Mouse (Mus musculus) kidney, embryonic 15.5 days (tissue): ENCODE results near the gene Syce1. TPM values are rescaled to one million over a fixed set of nuclear protein-coding genes. Genes with fewer than 3 reads are reported as not detected.

Experiments used
- ATAC-seq: fragments of 200-750 bp; cut with Nextera tagmentation; replicated peaks from 2 replicates; pipeline ENCODE4 v1.8.0; 2017; ENCODE audit warnings: moderate TSS enrichment; ENCODE audit not compliant: low FRiP score
- H3K27ac ChIP-seq: fragments of 300-500 bp; sonication (generic); 2 replicates; pipeline ENCODE4 v1.5.1; 2015; ENCODE audit warnings: mild to moderate bottlenecking, inconsistent platforms
- H3K27me3 ChIP-seq: fragments of 300-500 bp; sonication (generic); 2 replicates; pipeline ENCODE4 v1.6.1; 2015; ENCODE audit warnings: inconsistent platforms
- H3K36me3 ChIP-seq: fragments of 300-500 bp; sonication (generic); 2 replicates; pipeline ENCODE4 v1.6.1; 2015; ENCODE audit warnings: inconsistent platforms
- H3K4me1 ChIP-seq: fragments of 300-500 bp; sonication (generic); 2 replicates; pipeline ENCODE4 v1.6.1; 2015; ENCODE audit warnings: inconsistent platforms
- H3K4me2 ChIP-seq: fragments of 300-500 bp; sonication (generic); 2 replicates; pipeline ENCODE4 v1.6.1; 2015; ENCODE audit warnings: moderate library complexity, mild to moderate bottlenecking, inconsistent platforms
- H3K4me3 ChIP-seq: fragments of 300-500 bp; sonication (generic); replicated peaks from 2 replicates; pipeline ENCODE4 v1.5.1; 2015; ENCODE audit warnings: mild to moderate bottlenecking, inconsistent platforms
- H3K9ac ChIP-seq: fragments of 300-500 bp; sonication (generic); 2 replicates; pipeline ENCODE4 v1.6.1; 2015; ENCODE audit warnings: mild to moderate bottlenecking, inconsistent platforms
- H3K9me3 ChIP-seq: fragments of 300-500 bp; sonication (generic); replicated peaks from 2 replicates; pipeline ENCODE4 v1.6.1; 2016; ENCODE audit warnings: inconsistent platforms
- WGBS: fragments of 180-500 bp; shearing (Covaris S2); methylation state at CpG from one replicate; pipeline ENCODE4 v1.1.7; 2015; ENCODE audit warnings: mixed read lengths; 5-methylcytosine and 5-hydroxymethylcytosine counted together
- polyA plus RNA-seq: library from polyadenylated mRNA; unstranded; fragments of >200 nt; fragmentation: Nextera tagmentation; extraction: Ambion mirVana; gene quantifications from 2 replicates; pipeline ENCODE4 v1.2.1, GENCODE M21; 2015

Gene Syce1
- polyA plus RNA-seq, 1 experiment from 2014 or later = 0.10 TPM

DNA sequence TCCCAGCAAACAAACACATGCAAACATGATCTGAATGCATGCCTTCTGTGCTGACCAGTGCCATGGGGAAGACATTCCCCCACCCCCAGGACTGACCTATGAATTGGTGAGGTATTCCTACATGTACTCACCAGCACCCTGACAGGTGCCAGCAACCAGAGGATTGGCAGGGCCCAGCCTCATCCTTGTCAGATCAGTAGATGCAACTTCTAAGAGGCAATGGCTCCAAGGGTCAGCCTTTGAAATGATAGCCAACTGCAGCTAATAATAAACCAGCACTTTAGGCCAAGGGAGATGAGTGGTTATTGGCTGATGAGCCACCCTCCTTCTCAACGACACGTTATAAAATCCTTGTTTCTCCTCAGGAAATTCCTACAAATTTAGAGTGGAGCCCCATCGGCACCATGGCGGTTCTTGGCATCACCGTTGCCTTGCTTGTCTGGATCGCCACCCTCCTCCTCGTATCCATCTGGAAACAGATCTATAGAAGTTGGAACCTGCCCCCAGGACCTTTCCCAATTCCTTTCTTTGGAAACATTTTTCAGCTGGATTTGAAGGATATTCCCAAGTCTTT, 24.1 kb downstream of the Syce1 start, which contains the start of gene Cyp2e1:
Gene Cyp2e1 (plus strand): TSS at position 293 of the 574 bp plus-strand sequence.
- no peak for ATAC-seq
- H3K27ac ChIP-seq = no peak within 1 kb of the TSS
- no peak within 1 kb of the TSS for H3K4me2 ChIP-seq
- no peaks in the 10 kb centered on the region for H3K27me3 ChIP-seq
- no peaks in the 10 kb centered on the region for H3K4me1 ChIP-seq
- H3K9ac ChIP-seq = no peak within 1 kb of the TSS
- 79% methylated on average over 7 of the region's 7 CpGs for WGBS
- H3K9me3 ChIP-seq = no peaks in the 10 kb centered on the region
- no peaks in the 10 kb centered on the region for H3K36me3 ChIP-seq
- no peak within 1 kb of the TSS for H3K4me3 ChIP-seq

DNA sequence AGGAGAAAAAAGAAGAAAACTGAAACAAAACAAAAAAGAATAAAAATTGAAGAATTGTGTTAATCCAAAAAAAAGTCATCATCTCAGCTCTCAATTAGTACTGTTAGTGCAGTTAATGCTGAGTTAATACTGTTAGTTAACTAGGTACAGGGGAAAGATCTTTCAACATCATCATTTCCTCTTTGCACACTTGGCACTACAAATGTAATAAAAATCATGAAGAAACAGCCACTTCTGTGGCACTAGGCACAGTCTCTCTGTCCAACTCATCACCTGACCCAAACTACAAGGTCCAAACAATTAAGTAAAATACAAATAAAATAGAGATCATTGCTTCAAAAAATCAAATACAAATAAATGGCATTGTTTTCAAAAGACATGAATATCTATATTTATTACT, 27.0 kb downstream of the Syce1 start:
- Histone ChIP-seq H3K27me3 (no peaks in the 10 kb centered on the region), H3K9ac (no peak overlapping the region), H3K36me3 (no peaks in the 10 kb centered on the region), H3K4me2 (no peak overlapping the region), H3K4me1 (no peaks in the 10 kb centered on the region), H3K27ac (no peak overlapping the region), H3K4me3 (no peak overlapping the region), H3K9me3 (no peaks in the 10 kb centered on the region)
- ATAC-seq = no peak

- Histone ChIP-seq H3K27ac (no peak overlapping the region), H3K4me1 (no peaks in the 10 kb centered on the region), H3K27me3 (no peaks in the 10 kb centered on the region), H3K36me3 (no peaks in the 10 kb centered on the region), H3K9ac (no peak overlapping the region), H3K4me3 (no peak overlapping the region), H3K9me3 (no peaks in the 10 kb centered on the region), H3K4me2 (no peak overlapping the region)
- 57% methylated on average over 4 of the region's 4 CpGs for WGBS
- ATAC-seq = no peak
Observed at GRCm38 (mm10) chr7:140756151-140756854, 31.3 kb downstream of the Syce1 start.

DNA sequence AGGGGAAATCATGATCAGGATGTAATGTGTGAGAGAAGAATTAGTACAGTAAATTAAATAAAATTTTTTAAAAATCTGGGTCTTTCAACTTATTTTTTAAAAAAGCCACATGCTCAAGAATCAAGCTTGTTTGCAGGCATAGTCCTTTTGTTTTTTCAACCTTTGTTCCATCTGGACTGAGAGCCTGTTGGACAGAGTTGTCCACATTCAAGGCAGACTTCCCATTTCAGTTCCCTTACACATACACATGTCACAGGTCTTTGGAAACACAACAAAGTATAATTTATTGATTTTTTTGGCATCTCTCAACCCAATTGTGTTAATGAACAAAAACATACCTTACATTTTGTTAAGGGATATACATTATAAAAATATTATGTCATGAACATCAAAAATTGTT, 33.1 kb downstream of the Syce1 start:
- no peaks in the 10 kb centered on the region for H3K4me1 ChIP-seq
- H3K27me3 ChIP-seq = no peaks in the 10 kb centered on the region
- H3K27ac ChIP-seq = no peak overlapping the region
- no peak for ATAC-seq
- no peaks in the 10 kb centered on the region for H3K9me3 ChIP-seq
- H3K9ac ChIP-seq = no peak overlapping the region
- no peaks in the 10 kb centered on the region for H3K36me3 ChIP-seq
- H3K4me2 ChIP-seq = no peak overlapping the region
- H3K4me3 ChIP-seq = no peak overlapping the region

GRCm38 (mm10) chr7:140748827-140749160, 38.9 kb downstream of the Syce1 start:
- 81% methylated on average over 3 of the region's 3 CpGs for WGBS
- no peak overlapping the region for H3K9ac ChIP-seq
- ATAC-seq = no peak

GRCm38 (mm10) chr7:140748116-140748826, 39.4 kb downstream of the Syce1 start:
- Histone ChIP-seq H3K4me1 (no peaks in the 10 kb centered on the region), H3K9ac (no peak overlapping the region), H3K27me3 (no peaks in the 10 kb centered on the region), H3K27ac (no peak overlapping the region), H3K4me2 (no peak overlapping the region), H3K9me3 (no peaks in the 10 kb centered on the region), H3K36me3 (no peaks in the 10 kb centered on the region), H3K4me3 (no peak overlapping the region)
- 77% methylated on average over 6 of the region's 6 CpGs for WGBS
- ATAC-seq = no peak

More at GRCm38 (mm10) chr7:140748827-140749160, 38.9 kb downstream of the Syce1 start:
- no peak overlapping the region for H3K27ac ChIP-seq
- no peaks in the 10 kb centered on the region for H3K9me3 ChIP-seq
- no peak overlapping the region for H3K4me2 ChIP-seq
- H3K4me1 ChIP-seq = no peaks in the 10 kb centered on the region
- no peaks in the 10 kb centered on the region for H3K36me3 ChIP-seq
- no peaks in the 10 kb centered on the region for H3K27me3 ChIP-seq
- no peak overlapping the region for H3K4me3 ChIP-seq

- Histone ChIP-seq H3K36me3 (no peaks in the 10 kb centered on the region), H3K9ac (no peak overlapping the region), H3K27ac (no peak overlapping the region), H3K4me2 (no peak overlapping the region), H3K27me3 (no peaks in the 10 kb centered on the region), H3K9me3 (no peaks in the 10 kb centered on the region), H3K4me1 (no peaks in the 10 kb centered on the region), H3K4me3 (no peak overlapping the region)
- WGBS = 85% methylated on average over 3 of the region's 3 CpGs
- ATAC-seq = no peak
Observed at GRCm38 (mm10) chr7:140747402-140747801, 40.2 kb downstream of the Syce1 start.

DNA sequence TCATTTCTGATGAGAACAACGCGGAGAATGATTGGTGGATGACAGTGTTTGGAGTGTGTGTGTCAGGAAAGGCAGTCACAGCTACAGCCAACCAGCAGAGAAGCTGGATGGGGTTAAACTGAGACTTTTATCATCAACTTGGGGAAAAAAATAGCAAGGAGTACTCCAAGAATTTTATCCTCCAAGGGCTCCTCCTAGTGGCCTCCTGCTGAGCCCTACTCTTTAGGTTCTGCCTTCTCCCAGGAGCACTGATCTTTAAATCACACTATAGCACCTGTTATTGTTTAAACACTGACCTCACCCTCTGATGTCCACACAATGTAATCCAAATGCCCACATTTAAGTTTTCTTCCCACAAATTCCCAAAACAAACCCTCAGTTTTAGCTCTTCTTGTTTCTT, 54.5 kb downstream of the Syce1 start:
- 71% methylated on average over 2 of the region's 2 CpGs for WGBS
- Histone ChIP-seq H3K4me3 (no peak overlapping the region), H3K9ac (no peak overlapping the region), H3K27me3 (no peaks in the 10 kb centered on the region), H3K4me2 (no peak overlapping the region), H3K27ac (no peak overlapping the region), H3K4me1 (no peaks in the 10 kb centered on the region), H3K9me3 (no peaks in the 10 kb centered on the region), H3K36me3 (no peaks in the 10 kb centered on the region)
- ATAC-seq = no peak

Other genes with a start within 250 kb of the Syce1 start
- gene Olfr538, start 220.0 kb downstream of the Syce1 start, polyA plus RNA-seq = not detected in 2 replicates
- gene Olfr46, start 186.6 kb downstream of the Syce1 start, polyA plus RNA-seq = not detected in 2 replicates
- not detected in 2 replicates for gene Olfr61, start 158.9 kb downstream of the Syce1 start, polyA plus RNA-seq
- not detected in 2 replicates for gene Olfr53, start 141.4 kb downstream of the Syce1 start, polyA plus RNA-seq
- gene Olfr539, start 127.9 kb downstream of the Syce1 start, polyA plus RNA-seq = not detected in 2 replicates
- gene Olfr45, start 105.9 kb downstream of the Syce1 start, polyA plus RNA-seq = not detected in 2 replicates
- not detected in 2 replicates for gene Olfr541, start 90.6 kb downstream of the Syce1 start, polyA plus RNA-seq
- 0.42 and 0.49 TPM in 2 replicates for gene Cyp2e1, start 24.1 kb downstream of the Syce1 start, polyA plus RNA-seq
- gene Zfp941, start 34.3 kb upstream of the Syce1 start, polyA plus RNA-seq = 1.7 and 1.8 TPM in 2 replicates
- 0.62 and 0.82 TPM in 2 replicates for gene Urah, start 47.2 kb upstream of the Syce1 start, polyA plus RNA-seq
- not detected in 2 replicates for gene Scgb1c1, start 57.7 kb upstream of the Syce1 start, polyA plus RNA-seq
- gene Odf3, start 60.0 kb upstream of the Syce1 start, polyA plus RNA-seq = 0.12 TPM in 1 of 2 replicates, not detected in the other
- not detected in 2 replicates for gene Gm45785, start 68.5 kb upstream of the Syce1 start, polyA plus RNA-seq
- 54.8 and 59.7 TPM in 2 replicates for gene Ric8a, start 69.1 kb upstream of the Syce1 start, polyA plus RNA-seq
- gene Bet1l, start 69.7 kb upstream of the Syce1 start, polyA plus RNA-seq = 35.9 and 37.2 TPM in 2 replicates
- 241 and 246 TPM in 2 replicates for gene Psmd13, start 94.1 kb upstream of the Syce1 start, polyA plus RNA-seq
- 32.5 and 36.3 TPM in 2 replicates for gene Sirt3, start 94.5 kb upstream of the Syce1 start, polyA plus RNA-seq
- 3.9 and 4.8 TPM in 2 replicates for gene Cox8b, start 112.6 kb upstream of the Syce1 start, polyA plus RNA-seq
- gene Nlrp6, start 133.1 kb upstream of the Syce1 start, polyA plus RNA-seq = 1.1 and 1.2 TPM in 2 replicates
- 19.5 and 23.5 TPM in 2 replicates for gene Pgghg, start 153.5 kb upstream of the Syce1 start, polyA plus RNA-seq
- gene Ifitm5, start 162.4 kb upstream of the Syce1 start, polyA plus RNA-seq = 4.3 and 21.7 TPM in 2 replicates
- 0.39 TPM in 1 of 2 replicates, not detected in the other for gene Gm45717, start 168.1 kb upstream of the Syce1 start, polyA plus RNA-seq
- gene Ifitm2, start 168.1 kb upstream of the Syce1 start, polyA plus RNA-seq = 897 and 954 TPM in 2 replicates
- gene Ifitm1, start 179.4 kb upstream of the Syce1 start, polyA plus RNA-seq = 55.2 and 59.7 TPM in 2 replicates
- gene Ifitm3, start 222.9 kb upstream of the Syce1 start, polyA plus RNA-seq = 187 and 205 TPM in 2 replicates
- 1.3 and 2.2 TPM in 2 replicates for gene Ifitm6, start 230.1 kb upstream of the Syce1 start, polyA plus RNA-seq
- gene Gm17387, start 241.3 kb upstream of the Syce1 start, polyA plus RNA-seq = not detected in 2 replicates